Mouse (Mus musculus) adrenal gland, adult 18-20 months (tissue): Measurements from ENCODE around the gene Atg5. TPM values are rescaled to one million over a fixed set of nuclear protein-coding genes. Genes with fewer than 3 reads are reported as not detected.
"Not testable (repeated sequence)": the region's sequence is repeated elsewhere in the genome, so short reads cannot be mapped to it uniquely, and the experiment has no call there.

Experiments
- DNase-seq, 2 experiments: peaks; one replicate each; pipeline ENCODE4 v3.0.0; 2021 to 2022; ENCODE audit warnings: low spot score in 2 of 2
- long read RNA-seq, 2 experiments: library from polyadenylated mRNA; stranded (forward); transcript quantifications; one replicate each; pipeline ENCODE4 v2.0.0; 2021
- total RNA-seq, 2 experiments: library from RNA; stranded (reverse); gene quantifications; 1 replicate in 1 of 2; 2 replicates in 1 of 2; pipeline ENCODE4 v1.2.3; 2021

The Atg5 gene
- 10 to 100 TPM; 24.3 to 44.0 TPM for total RNA-seq
- long read RNA-seq, experiment 1, transcript Atg5-201 (8 exons, 2,352 nt) = major isoform, 22 of 25 reads
- long read RNA-seq, experiment 1, partial matches to known transcripts = 1 of 25 reads
- long read RNA-seq, experiment 1, other reads (novel, unspliced or antisense) = 2 of 25 reads
- long read RNA-seq, experiment 2, transcript Atg5-201 (8 exons, 2,352 nt) = major isoform, 97 of 114 reads
- long read RNA-seq, experiment 2, partial matches to known transcripts = 4 of 114 reads
- long read RNA-seq, experiment 2, other reads (novel, unspliced or antisense) = 13 of 114 reads

GRCm38 (mm10) chr10:44268145-44268860, at the start of gene Atg5:
Atg5 (plus strand) TSS chr10:44268358.
- peak; percentile 99 for DNase-seq

- DNase-seq = not testable (repeated sequence)
These were observed 49.1 kb upstream of the Atg5 start for GRCm38 (mm10) chr10:44219073-44219472.

GRCm38 (mm10) chr10:44224345-44224744, 43.8 kb upstream of the Atg5 start:
- DNase-seq = no peak

- DNase-seq = peak; percentile 33 to 45
These were observed 34.8 kb upstream of the Atg5 start for GRCm38 (mm10) chr10:44233351-44233750.

- DNase-seq = not testable (repeated sequence)
These were observed 32.9 kb upstream of the Atg5 start for GRCm38 (mm10) chr10:44235298-44235697.

GRCm38 (mm10) chr10:44256624-44257023, 11.5 kb upstream of the Atg5 start:
- no peak for DNase-seq

GRCm38 (mm10) chr10:44265835-44266234, 2.3 kb upstream of the Atg5 start:
- no peak for DNase-seq

- DNase-seq = no peak
These were observed 1.6 kb upstream of the Atg5 start for GRCm38 (mm10) chr10:44266561-44266960.

- no peak for DNase-seq
These were observed 574 bp upstream of the Atg5 start for GRCm38 (mm10) chr10:44267426-44268142.

- no peak for DNase-seq
These were observed 1.1 kb downstream of the Atg5 start for GRCm38 (mm10) chr10:44269211-44269610.

GRCm38 (mm10) chr10:44282323-44282722, 14.2 kb downstream of the Atg5 start:
- DNase-seq = no peak

GRCm38 (mm10) chr10:44285106-44285505, 16.9 kb downstream of the Atg5 start:
- DNase-seq = no peak

- DNase-seq = no peak
These were observed 17.8 kb downstream of the Atg5 start for GRCm38 (mm10) chr10:44285935-44286334.

- DNase-seq = no peak
These were observed 22.7 kb downstream of the Atg5 start for GRCm38 (mm10) chr10:44290876-44291275.

- peak in 1 of 2 experiments; percentile 21 for DNase-seq
These were observed 24.0 kb downstream of the Atg5 start for GRCm38 (mm10) chr10:44292205-44292604.

- no peak for DNase-seq
These were observed 31.0 kb downstream of the Atg5 start for GRCm38 (mm10) chr10:44299165-44299564.

GRCm38 (mm10) chr10:44300078-44300477, 31.9 kb downstream of the Atg5 start:
- no peak for DNase-seq

- DNase-seq = no peak
These were observed 35.6 kb downstream of the Atg5 start for GRCm38 (mm10) chr10:44303648-44304329.

GRCm38 (mm10) chr10:44304330-44304717, 36.2 kb downstream of the Atg5 start:
- no peak for DNase-seq

GRCm38 (mm10) chr10:44304845-44305244, 36.7 kb downstream of the Atg5 start:
- no peak for DNase-seq

GRCm38 (mm10) chr10:44306308-44306707, 38.1 kb downstream of the Atg5 start:
- no peak for DNase-seq
